Mouse (Mus musculus): ENCODE measurements around the gene Fbxl7. TPM values are rescaled to one million over a fixed set of nuclear protein-coding genes. Genes with fewer than 3 reads are reported as not detected.

Gene Fbxl7
- total RNA-seq, 2 experiments from 2014 or later: not detected

DNA sequence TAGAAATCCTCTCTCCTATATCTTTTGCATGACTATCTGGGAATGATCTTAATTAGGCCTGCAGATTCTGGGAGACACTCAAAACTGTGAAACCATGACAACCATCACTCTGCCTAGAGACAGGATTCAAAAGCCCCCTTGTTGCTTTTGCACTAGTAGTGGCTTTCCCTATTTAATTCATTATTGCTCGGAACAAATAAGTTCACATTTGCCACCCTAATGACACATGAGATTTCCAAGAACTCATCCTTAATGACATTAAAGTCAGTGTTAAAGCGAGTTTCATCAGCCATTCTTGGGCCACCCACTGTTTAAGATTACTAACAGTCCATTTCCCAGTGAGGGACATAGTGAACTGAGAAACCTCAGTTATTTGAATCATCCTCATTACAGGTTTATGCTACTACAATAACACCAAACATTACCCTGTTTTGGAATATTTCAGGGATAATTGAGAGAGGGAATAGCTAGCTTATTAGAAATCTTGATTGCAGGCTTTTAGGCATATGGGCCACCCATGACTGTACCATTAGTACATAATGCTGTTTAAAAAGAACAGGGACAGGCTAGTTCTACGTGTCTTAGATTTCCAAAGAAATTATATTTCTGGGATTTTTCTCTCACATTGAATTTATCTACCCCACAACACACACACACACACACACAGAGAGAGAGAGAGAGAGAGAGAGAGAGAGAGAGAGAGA is 361.2 kb downstream of the Fbxl7 start:
- ATAC-seq (ENCODE audit: poor library complexity, severe bottlenecking): no peak

- no peak for ATAC-seq (ENCODE audit: poor library complexity, severe bottlenecking)
Measured at GRCm38 (mm10) chr15:26519220-26519631, 376.2 kb downstream of the Fbxl7 start.

GRCm38 (mm10) chr15:26501024-26501423 is 394.4 kb downstream of the Fbxl7 start:
- ATAC-seq (ENCODE audit: poor library complexity, severe bottlenecking): no peak
